ENCODE assay signal across 8 mouse cellular contexts in the genomic region with DNA sequence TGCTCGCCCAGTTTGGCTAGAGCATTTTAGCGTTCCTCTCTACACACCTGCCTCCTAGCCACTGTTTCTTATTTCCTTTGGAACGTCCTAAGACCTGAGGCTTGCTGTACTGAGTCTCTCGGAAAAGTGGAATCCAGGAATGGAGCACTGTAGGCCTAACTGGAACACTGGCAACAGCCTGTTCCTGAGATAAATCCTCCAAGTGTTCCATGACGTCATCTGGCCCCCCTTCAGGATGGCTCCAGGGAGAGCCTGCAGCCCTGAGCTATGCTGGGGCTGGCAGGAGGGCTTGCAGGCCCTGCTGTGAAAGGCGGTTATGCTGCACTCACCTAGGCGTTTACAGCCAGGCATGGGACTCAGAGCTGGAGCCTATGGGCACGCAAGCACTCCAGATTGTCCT.
A peak's percentile ranks its signal among the peaks of the same experiment; 100 is the strongest.
DNase-seq lines count a peak whose midpoint lies in the region; ATAC-seq and TF ChIP-seq lines count a peak whose summit lies in the region.

No protein-coding gene starts in this region.

- no peak overlapping the region for H3K9ac ChIP-seq in forebrain, embryonic 15.5 days (replicated peaks)
- no peak overlapping the region for H3K9ac ChIP-seq in forebrain, embryonic 11.5 days (ENCODE audit: low read length)
- no peak overlapping the region for H3K9ac ChIP-seq in forebrain, postnatal 0 days
- H3K9ac ChIP-seq in intestine, embryonic 16.5 days (ENCODE audit: low read depth, low read length) = 0 out of 2 replicates have a peak overlapping the region, but pooled peaks have one; percentile 5
- 0 out of 2 replicates have a peak overlapping the region, but pooled peaks have one; percentile 17 for H3K9ac ChIP-seq in lung, embryonic 16.5 days (ENCODE audit: low read length)

- H3K27ac ChIP-seq in forebrain, embryonic 15.5 days (replicated peaks) = no peak overlapping the region
- no peak overlapping the region for H3K27ac ChIP-seq in forebrain, embryonic 11.5 days (ENCODE audit: low read depth, low read length)
- H3K27ac ChIP-seq in forebrain, postnatal 0 days (ENCODE audit: low read depth, low read length) = no peak overlapping the region
- H3K27ac ChIP-seq in intestine, embryonic 16.5 days (ENCODE audit: low read length) = no peak overlapping the region
- peak overlapping the region; percentile 65 for H3K27ac ChIP-seq in lung, embryonic 16.5 days (ENCODE audit: low read length)

- H3K36me3 ChIP-seq in forebrain, embryonic 15.5 days = no peaks in the 10 kb centered on the region
- no peaks in the 10 kb centered on the region for H3K36me3 ChIP-seq in forebrain, embryonic 11.5 days (ENCODE audit: control insufficient read depth, insufficient read depth, low read length)
- H3K36me3 ChIP-seq in forebrain, postnatal 0 days (ENCODE audit: insufficient read depth) = no peaks in the 10 kb centered on the region
- H3K36me3 ChIP-seq in intestine, embryonic 16.5 days (ENCODE audit: control insufficient read depth, insufficient read depth, low read length) = no peaks in the 10 kb centered on the region
- no peaks in the 10 kb centered on the region for H3K36me3 ChIP-seq in lung, embryonic 16.5 days (ENCODE audit: control insufficient read depth, insufficient read depth, low read length)

- no peaks in the 10 kb centered on the region for H3K27me3 ChIP-seq in forebrain, embryonic 15.5 days
- no peaks in the 10 kb centered on the region for H3K27me3 ChIP-seq in forebrain, embryonic 11.5 days (ENCODE audit: control insufficient read depth, insufficient read depth, low read length)
- no peaks in the 10 kb centered on the region for H3K27me3 ChIP-seq in forebrain, postnatal 0 days (ENCODE audit: insufficient read depth, low read length)
- H3K27me3 ChIP-seq in intestine, embryonic 16.5 days (replicated peaks; ENCODE audit: control insufficient read depth, insufficient read depth, low read length) = no peaks in the 10 kb centered on the region
- no peaks in the 10 kb centered on the region for H3K27me3 ChIP-seq in lung, embryonic 16.5 days (ENCODE audit: control insufficient read depth, insufficient read depth, low read depth, low read length)

- 34% methylated on average over 8 of the region's 8 CpGs for WGBS in forebrain, embryonic 15.5 days
- WGBS in forebrain, embryonic 11.5 days = 32% methylated on average over 8 of the region's 8 CpGs
- WGBS in forebrain, postnatal 0 days = 37% methylated on average over 8 of the region's 8 CpGs
- WGBS in intestine, embryonic 16.5 days = 38% methylated on average over 8 of the region's 8 CpGs
- 24% methylated on average over 8 of the region's 8 CpGs for WGBS in lung, embryonic 16.5 days

- H3K4me1 ChIP-seq in forebrain, embryonic 15.5 days = peaks cover 27% of the 10 kb centered on the region
- H3K4me1 ChIP-seq in forebrain, embryonic 11.5 days (replicated peaks; ENCODE audit: control insufficient read depth, insufficient read depth, low read length) = no peaks in the 10 kb centered on the region
- H3K4me1 ChIP-seq in forebrain, postnatal 0 days (ENCODE audit: insufficient read depth) = peaks cover 9% of the 10 kb centered on the region; the same call in 1 of the 2 replicates
- H3K4me1 ChIP-seq in intestine, embryonic 16.5 days (ENCODE audit: control insufficient read depth, insufficient read depth, low read length) = no peaks in the 10 kb centered on the region
- peaks cover 23% of the 10 kb centered on the region for H3K4me1 ChIP-seq in lung, embryonic 16.5 days (replicated peaks; ENCODE audit: control insufficient read depth, insufficient read depth, low read length)

- peak; percentile 46; the same call in 1 of the 2 replicates for ATAC-seq in forebrain, embryonic 15.5 days (replicated peaks)
- ATAC-seq in forebrain, embryonic 11.5 days (replicated peaks; ENCODE audit: low FRiP score) = no peak
- ATAC-seq in forebrain, postnatal 0 days = peak; percentile 46
- peak; percentile 58 for ATAC-seq in intestine, embryonic 16.5 days
- ATAC-seq in lung, embryonic 16.5 days (ENCODE audit: low read depth) = peak; percentile 74
- ATAC-seq in inflammation-experienced regulatory T-cells, adult 6 months = no peak

- no peak for TF ChIP-seq CTCF in forebrain, postnatal 0 days (IDR thresholded peaks at IDR 0.05; ENCODE audit: low read depth)

- H3K9me3 ChIP-seq in forebrain, embryonic 15.5 days = no peaks in the 10 kb centered on the region
- H3K9me3 ChIP-seq in forebrain, embryonic 11.5 days (ENCODE audit: control insufficient read depth, low read length) = no peaks in the 10 kb centered on the region
- H3K9me3 ChIP-seq in forebrain, postnatal 0 days (ENCODE audit: low read length) = no peaks in the 10 kb centered on the region
- no peaks in the 10 kb centered on the region for H3K9me3 ChIP-seq in intestine, embryonic 16.5 days (ENCODE audit: control insufficient read depth, low read length)
- no peaks in the 10 kb centered on the region for H3K9me3 ChIP-seq in lung, embryonic 16.5 days (ENCODE audit: control insufficient read depth, low read length)

- H3K4me2 ChIP-seq in forebrain, embryonic 15.5 days (replicated peaks) = no peak overlapping the region
- H3K4me2 ChIP-seq in forebrain, embryonic 11.5 days (ENCODE audit: low read depth, low read length, severe bottlenecking) = no peak overlapping the region
- no peak overlapping the region for H3K4me2 ChIP-seq in forebrain, postnatal 0 days (ENCODE audit: low read depth)
- H3K4me2 ChIP-seq in intestine, embryonic 16.5 days (ENCODE audit: low read depth, low read length) = no peak overlapping the region
- H3K4me2 ChIP-seq in lung, embryonic 16.5 days (ENCODE audit: low read depth, low read length) = no peak overlapping the region

- no peak for DNase-seq in forebrain, embryonic 11.5 days (ENCODE audit: low spot score)
- peak; percentile 26 to 33 for DNase-seq in adrenal gland, adult 18-20 months (ENCODE audit: low spot score in 2 of 2)
- DNase-seq in forebrain, postnatal 0 days = peak; percentile 52
- DNase-seq in ovary, postnatal 14 days (ENCODE audit: low spot score) = no peak

- no peak overlapping the region for H3K4me3 ChIP-seq in forebrain, embryonic 15.5 days
- no peak overlapping the region for H3K4me3 ChIP-seq in forebrain, embryonic 11.5 days (ENCODE audit: low read depth, low read length)
- H3K4me3 ChIP-seq in forebrain, postnatal 0 days (ENCODE audit: low read depth, low read length) = no peak overlapping the region
- no peak overlapping the region for H3K4me3 ChIP-seq in intestine, embryonic 16.5 days (ENCODE audit: low read length)
- H3K4me3 ChIP-seq in lung, embryonic 16.5 days (ENCODE audit: low read length) = no peak overlapping the region

Comparison
In these comparisons a context has a peak if more than half of its experiments do, and no peak if none do; other contexts are left out.
1. ATAC-seq: peak in forebrain, embryonic 15.5 days (single experiment), forebrain, postnatal 0 days (single experiment), intestine, embryonic 16.5 days (single experiment) and lung, embryonic 16.5 days (single experiment); none in forebrain, embryonic 11.5 days (single experiment) and inflammation-experienced regulatory T-cells, adult 6 months (single experiment).
2. DNase-seq: peak in adrenal gland, adult 18-20 months (2 of 2) and forebrain, postnatal 0 days (single experiment); none in forebrain, embryonic 11.5 days (single experiment) and ovary, postnatal 14 days (single experiment).
3. H3K9ac ChIP-seq: peak in intestine, embryonic 16.5 days (single experiment) and lung, embryonic 16.5 days (single experiment); none in forebrain, embryonic 15.5 days (single experiment), forebrain, embryonic 11.5 days (single experiment) and forebrain, postnatal 0 days (single experiment).